Mouse (Mus musculus): Measurements from ENCODE around the gene Zranb3.
"Not testable (repeated sequence)": the region's sequence is repeated elsewhere in the genome, so short reads cannot be mapped to it uniquely, and the experiment has no call there.

The Zranb3 gene

DNA sequence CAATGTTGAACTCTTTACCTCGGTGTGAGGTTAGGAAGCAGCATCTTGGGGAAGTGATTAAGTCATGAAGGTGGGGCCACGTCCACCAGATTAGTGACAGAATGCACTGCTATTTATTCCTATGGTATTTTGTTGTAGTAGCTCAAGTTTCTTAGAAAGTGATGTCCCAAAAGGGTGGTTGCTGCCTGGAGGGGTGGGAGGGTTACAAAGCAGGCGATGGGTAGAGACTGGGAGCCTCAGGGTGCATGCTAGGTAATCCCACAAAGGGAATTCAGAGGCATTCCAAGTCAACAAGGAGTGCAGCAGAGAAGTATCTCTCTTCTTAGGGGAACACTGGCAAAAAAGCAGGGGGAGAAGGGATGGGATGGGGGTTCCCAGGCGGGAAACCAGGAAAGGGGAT lies 113.5 kb downstream of the Zranb3 start:
- no peak for DNase-seq

DNA sequence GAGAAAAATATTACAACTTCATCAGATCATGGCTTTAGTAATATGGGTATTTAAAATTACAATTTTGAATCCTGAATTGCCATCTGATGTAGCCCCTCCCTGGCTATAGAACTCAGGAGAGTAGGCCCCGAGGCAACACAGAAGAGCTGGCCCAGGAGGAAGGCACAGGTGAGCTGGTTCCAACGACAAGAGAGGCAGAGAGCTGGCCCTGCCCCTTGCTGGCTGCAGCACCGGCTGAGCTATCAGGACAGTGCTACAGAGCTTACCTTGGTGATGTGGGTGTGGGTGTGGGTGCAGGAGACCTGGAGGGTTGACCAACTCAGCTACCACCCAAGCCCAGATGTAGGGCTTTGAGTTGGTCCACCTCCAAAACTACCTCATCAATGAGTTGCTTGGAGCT lies 114.6 kb downstream of the Zranb3 start:
- no peak for DNase-seq

DNA sequence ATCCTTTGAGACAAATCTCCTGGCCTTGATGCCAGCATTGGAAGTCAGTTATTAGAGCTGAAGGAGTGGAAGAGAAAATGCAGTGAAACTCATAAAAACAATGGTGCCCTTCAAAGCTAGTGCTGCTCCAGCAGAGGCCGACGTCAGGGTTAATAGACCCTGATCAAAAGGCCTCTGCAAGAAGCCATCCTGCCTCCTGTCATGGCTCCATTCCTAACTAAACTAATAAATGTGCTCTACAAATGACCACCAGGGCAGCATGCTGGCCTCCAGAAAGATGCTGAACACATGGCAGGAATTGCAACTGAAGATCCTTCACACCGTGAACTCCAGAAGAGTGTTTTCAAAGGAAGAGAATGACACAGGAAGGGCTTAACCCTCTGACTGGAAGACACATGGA lies 117.5 kb downstream of the Zranb3 start:
- no peak for DNase-seq

DNA sequence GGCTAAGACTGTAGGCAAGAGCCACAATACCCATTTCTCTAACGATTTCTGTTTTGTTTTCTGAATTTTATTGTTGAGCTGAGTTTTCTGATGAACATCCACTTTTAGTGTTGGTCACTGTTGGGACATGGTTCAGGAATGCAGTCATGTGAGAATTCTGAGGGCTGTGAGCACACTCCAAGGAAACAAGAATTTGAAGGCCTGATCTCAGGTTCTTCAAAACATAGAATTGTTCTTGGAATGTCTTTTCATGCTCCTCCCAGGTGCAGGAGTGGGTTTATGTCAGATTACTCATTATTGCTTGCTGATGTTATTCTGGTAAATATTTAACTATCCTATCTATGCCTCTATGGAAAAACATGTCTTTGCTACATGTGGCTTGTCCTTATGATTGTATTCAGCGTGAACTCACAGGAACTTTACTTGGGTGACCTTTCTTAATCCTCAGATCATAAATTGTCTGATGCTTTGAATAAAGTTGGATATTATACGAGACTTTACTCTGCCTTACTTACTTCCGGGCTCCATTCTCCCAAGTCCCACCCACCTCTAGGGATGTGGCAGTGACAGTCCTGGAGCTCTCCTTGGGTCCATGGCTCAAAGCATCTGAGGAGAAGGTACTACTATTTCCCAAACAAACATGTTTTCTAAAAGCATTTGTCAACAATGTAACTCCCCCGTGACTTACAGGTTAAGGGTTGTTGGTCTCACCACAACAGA lies 119.4 kb downstream of the Zranb3 start:
- no peak for DNase-seq

DNA sequence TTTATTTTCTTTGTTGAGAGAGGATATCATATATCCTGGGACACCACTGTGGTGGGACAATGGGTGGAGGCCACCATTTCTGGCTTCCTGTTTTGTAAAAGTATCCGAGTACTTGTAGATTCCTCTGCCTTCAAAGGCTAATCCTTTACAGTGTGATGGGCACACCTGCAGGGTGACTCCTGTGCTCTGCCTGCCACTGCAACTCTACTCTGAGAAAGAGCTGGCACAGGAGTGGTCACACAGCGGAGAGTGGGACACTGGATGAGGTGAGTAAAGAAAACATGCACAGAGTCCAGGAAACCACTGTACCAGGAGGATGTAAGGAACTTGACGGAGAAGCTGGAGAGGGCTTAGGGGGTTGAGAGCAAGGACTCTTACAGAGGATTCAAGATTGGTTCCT lies 120.6 kb downstream of the Zranb3 start:
- no peak for DNase-seq

DNA sequence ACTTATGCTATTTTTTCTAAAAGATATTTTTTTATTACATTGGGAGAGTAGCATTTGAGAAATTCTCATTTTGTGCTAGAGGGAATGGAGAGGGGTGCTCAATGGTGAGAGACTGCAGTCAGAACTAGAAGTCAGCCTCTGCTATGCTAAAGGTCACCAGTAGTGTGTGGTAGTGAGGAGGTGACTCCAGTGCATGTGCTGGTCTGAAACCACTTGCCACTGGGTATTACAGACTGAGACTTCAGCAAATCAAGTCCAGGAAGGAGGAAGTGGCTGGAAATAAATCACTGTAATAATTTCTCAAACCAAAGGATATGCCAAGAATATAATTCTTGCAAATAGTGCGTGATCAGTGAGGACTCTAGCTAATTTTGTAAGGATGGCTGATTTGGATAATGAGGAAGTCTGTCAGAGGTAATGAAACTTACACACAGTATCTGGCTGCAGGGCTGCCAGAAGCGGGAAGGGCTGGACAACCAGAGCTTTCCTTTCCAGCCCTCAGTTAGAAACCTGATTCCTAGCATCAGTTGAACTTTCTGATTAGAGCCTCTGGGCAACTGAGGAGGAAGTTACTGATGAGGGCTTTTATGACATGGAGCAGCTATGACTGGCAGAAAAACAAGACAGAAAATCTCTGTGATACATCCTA lies 121.8 kb downstream of the Zranb3 start:
- DNase-seq = no peak

DNA sequence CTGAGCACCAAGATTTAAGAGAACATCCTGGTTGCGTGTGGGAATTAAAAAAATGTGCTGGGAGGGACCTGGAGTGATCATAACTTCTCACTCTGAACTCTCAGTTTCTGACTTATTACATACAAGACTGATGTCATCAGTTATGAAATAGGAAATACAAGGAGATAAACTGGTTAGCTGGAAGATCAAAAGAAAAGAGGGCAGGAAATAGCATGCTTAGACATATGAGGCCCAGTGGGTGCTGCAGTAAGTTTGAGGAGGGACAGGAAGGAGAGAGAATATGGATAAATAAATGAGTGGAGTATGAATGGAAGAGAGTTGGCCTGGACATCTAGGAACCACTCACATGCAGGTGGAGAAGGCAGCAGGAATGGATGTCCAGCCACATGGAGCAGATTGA lies 124.7 kb downstream of the Zranb3 start:
- DNase-seq = no peak

DNA sequence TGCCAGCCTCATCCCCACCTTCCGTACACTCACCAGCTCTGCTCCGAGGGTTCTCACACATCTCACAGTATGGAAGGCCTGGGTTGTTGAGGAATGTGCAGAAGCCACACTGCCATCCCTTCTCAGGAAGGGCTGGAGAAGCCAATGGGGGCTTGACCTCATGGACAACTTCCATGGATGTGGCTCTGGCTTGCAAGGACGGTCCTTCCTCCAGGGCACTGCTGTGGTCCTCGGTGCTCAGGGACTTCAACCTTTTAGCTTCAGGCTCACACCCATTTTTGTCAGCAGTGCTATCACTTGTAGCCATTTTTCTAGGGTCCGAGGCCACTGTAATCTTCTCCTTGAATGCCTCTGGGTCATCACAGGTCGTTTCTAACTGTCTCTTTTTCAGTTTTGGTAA lies 126.7 kb downstream of the Zranb3 start:
- DNase-seq = no peak

DNA sequence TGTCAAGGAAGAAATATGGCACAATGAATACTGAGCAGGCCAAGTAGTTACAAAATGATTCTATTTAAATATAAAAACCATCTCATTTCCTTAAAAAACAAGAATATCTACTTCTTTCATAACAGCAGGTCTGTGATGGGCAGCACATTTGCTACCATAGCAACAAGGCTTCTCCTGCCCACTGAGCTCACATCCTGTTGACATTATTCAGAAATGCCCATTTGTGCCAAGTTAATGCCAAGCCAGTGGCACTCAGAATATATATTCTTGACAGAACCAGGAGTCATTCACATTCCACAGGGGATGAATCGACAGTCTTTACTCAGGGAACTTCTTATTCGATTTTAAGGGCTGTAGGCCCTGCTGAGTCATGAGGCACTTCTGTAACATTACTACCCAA lies 127.2 kb downstream of the Zranb3 start:
- no peak for DNase-seq

DNA sequence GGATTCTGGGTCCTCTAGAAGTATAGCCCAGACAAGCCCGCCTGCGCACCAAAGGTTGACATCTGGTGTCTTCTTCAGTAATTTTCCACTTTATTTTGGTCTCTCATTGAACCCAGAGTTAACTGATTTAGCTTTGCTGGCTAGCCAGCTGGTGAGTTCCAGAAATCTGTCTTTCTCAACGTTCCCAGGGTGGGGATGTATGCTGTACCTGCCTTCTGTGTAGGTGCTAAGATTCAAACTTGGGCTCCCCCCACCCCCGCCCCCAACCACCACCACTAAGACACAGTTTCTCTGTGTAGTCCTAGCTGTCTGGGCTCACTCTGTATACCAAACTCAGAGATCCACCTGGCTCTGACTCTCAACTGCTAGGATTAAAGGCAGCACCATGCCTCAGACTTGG lies 128.8 kb downstream of the Zranb3 start:
- DNase-seq = no peak

DNA sequence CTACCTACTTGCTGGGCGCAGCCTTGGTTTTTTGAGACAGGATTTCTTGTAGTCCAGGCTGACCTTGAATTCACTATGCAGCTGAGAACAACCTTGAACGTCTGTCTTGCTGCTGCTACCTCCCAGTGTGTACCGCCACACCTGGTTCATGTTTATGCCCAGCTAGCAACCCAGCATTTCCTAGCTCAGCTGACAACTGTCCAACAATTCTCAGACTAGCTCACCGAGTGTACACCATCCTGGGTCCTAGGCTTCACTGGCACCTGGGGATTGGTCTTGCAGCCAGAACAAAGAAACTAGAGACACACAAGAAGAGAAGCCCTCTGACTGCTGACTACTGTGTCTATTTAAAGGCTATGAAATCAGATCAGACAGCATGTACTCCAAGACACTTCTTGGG lies 132.0 kb downstream of the Zranb3 start:
- no peak for DNase-seq

DNA sequence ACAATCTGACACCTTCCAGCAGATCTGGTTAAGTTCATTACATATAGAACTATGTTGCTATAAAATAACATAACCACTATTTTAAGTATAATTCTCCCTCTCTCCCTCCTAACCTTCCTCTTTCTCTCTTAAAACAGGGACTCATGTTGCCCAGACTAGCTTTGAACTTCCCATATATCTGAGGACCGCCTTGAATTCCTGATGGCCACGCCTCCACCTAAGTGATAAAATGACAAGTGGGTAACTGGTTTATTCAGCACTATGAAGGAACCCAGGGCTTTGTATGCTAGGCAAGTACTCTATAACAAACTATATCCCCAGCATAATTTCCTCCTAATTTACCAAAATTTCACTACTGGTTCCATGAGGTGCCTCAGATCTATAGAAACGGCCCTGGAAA lies 139.5 kb downstream of the Zranb3 start:
- no peak for DNase-seq

DNA sequence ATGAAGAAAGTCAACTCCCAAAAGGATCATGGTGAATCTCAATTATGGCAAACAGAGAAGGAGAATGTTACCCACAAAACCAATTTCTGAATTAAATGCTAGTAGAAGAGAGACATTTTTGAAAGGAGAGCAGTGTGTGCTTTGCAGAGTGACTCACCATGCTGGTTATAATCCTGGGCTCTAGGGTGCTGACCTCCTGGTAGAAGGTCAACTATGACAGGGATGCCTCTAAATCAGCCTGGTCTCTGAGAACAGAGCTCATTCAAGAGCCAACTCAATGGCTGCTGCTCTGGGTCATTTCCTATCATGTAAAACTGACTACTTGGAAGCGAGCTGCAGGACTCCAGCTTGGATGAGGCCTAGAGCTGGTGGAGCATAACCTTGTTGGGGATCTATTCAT lies 141.7 kb downstream of the Zranb3 start:
- no peak for DNase-seq

DNA sequence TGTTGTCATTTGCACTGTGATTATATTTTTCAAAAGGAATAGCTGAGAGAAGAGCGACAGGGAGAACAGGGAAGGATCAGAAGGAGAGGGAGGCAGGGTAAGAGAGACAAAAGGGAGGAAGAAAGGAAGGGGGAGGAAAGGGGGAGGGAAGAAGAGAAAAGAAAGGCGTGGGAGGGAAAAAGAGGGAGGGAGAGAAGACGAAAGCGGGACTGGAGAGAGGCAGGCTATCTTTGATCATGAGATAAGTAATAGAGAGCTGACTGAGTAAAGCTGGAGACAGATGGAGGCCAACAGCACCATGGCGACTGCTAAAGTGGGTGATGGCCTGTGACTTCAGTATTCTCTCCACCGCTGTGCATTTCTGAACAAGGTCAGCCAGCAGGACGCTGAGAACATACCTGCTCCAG lies 143.5 kb downstream of the Zranb3 start:
- no peak for DNase-seq

DNA sequence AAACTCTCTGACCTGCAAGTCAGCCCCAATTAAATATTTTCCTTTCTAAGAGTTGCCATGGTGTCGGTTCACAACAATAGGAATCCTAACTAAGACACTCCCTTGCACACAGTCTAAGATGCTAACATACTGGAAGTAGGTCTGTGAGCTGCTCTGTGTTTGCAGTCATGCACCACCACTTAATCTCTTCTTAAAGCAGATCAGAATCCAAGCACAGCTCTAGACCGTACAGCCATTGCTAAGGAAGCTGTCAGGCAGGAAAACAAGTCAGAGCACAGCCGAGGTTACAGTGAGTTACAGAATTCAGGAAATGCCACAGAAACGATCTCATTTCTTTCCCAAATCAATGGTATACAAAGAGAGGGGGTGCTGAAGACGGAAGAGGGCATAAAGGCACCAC lies 144.0 kb downstream of the Zranb3 start:
- DNase-seq = no peak

DNA sequence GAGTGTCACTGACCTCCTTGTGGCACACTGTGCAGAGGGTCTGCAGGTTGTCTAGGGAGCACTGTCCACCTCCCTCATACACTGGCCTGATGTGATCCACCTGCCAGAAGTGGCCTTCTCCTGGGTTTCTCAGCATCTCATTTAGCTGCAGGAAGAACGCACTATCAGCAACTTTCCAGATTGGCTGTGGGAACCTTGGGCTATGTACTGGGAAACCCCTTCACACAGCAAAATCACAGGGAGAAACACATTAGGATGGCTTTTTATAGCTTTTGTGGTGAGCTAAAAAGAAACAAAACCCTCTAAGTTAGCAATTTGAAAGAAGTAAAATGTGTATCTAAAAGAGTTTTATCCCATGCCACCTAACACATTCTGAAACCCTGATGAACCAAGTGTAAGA lies 146.3 kb downstream of the Zranb3 start:
- DNase-seq = no peak

DNA sequence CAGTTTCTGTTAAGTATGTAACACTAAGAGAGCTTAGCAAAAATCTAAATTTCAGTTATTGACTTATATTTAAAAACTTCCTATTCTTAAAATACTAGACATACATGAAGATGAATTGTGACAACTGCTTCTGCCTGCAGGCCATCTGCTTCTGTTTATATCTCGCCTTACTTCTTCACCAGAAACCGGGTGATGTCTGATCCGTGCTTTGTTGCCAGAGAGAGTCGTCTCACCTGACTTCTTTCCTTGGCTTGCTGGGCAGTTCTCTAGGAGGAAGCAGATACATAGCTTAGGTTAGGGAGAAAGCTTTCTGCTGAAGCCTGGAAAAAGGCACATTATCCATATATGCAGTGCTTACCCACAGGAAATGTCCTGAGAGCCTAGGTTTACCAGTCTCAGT lies 148.0 kb downstream of the Zranb3 start:
- DNase-seq = no peak

DNA sequence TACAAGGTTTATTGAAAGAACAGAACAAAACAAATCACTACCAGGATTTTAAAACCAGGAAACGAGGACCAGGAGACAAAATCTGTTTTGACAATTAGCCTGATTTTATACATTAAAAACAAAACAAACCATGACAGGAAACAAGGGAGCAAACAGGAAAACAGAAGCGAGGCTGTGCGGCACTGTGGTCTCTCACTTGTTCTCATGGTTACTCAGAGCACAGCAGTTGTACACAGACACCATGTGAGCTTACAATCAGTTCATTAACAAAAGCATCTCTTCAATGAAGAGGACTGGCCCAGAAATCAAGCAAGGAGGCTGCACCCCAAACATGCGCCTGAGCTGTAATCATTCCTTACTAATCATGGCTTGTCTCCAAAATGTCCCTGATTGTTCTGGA lies 148.6 kb downstream of the Zranb3 start:
- DNase-seq = not testable (repeated sequence)

DNA sequence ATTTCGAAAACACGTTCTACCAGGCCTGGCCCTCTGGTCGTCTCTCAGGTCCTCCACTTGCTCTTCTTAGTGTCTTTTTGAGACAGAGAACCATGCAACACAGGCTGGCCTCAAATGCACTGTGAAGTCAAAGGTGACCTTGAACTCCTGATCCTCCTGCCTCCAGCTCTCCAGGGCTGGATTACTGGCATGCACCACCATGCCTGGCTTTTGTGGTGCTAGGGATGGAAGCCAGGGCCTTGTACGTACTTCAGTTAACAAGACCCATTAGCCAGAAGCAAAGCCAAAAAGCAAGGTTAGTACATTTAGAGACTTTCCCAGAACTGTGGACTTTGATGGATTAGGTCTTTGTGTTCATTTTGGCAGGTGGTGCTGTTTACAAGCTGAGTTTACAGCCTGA lies 150.6 kb downstream of the Zranb3 start:
- DNase-seq = no peak

DNA sequence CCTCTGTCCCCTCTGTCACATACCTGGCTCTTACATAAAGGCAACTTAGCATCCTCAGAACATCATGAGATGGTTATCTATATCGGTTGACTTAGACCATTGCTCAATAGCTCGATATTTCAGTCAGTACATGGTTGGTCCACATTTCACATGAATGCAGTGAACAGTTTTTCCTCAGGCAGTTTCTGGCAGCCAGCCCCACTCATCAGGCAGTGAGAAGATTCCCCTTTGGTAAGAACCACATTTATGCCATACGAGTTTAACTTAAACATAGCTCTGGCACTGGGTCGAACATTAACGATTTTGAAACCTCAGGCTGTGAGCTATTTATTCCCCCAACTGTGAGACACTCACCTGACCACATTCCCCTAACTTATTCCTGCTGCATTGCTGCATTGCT lies 154.1 kb downstream of the Zranb3 start:
- no peak for DNase-seq

DNA sequence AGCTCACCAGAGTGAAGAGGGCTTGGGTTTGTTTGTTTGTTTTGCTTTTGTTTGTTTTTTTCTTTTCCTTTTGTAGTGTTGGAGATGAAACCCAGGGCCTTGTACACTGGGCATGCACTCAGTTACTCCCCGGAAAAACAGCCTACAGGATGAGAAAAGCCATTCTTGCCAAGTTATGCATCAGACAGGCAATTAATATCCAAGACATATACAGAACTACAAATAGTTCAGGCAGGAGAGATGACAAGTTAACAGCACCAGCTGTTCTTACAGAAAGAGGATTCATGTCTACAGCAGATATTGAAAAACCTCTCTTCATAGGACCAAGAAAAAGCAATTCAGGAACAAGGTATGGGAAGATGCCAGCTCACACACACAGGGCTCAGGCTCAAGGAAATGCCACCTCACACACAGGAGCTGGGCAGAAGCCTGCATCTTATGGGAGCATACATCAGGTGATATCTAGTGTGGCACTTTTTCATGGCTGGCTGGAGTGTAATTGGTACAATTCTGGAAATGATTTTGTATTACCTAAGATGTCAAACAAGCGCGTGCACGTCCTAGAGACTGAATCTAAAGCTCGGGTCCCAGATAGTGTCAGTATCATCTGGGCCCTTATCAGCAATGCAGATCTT lies 156.1 kb downstream of the Zranb3 start:
- no peak for DNase-seq

DNA sequence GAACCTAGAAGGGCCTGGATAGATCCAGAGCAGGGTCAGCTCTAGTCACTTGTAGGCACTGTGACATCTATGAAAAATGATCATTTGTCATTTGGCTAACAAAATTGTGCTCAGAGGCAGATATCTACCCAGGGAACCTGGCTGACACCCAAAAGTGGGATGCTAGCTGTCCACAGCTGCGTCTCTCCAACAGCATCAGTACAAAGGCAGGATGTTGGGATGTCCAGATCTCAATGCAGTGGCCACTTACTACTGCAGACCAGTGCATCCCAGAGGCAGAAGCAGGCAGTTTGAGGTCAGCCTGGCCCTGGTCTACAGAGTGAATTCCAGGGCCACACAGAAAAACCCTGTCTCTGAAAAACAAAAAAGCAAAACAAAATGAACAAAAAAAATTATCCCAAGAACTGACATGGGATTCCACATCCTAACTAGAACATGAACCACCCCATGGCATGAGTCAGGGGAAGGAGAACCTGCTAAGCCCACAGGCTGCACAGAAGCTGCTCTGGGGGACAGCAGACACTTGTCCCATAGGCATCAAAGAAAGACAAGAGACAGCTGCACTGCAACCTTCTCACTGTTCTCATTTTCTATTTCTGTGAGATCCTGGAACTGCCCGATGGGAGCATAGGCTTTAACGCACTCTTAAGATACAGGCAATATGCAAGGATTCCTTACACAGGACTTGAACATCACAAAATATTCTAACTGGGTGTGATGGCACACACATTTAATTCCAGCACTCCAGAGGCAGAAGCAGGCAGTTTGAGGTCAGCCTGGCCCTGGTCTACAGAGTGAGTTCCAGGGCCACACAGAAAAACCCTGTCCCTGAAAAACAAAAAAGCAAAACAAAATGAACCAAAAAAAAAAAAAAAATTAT lies 156.9 kb downstream of the Zranb3 start:
- no peak for DNase-seq

DNA sequence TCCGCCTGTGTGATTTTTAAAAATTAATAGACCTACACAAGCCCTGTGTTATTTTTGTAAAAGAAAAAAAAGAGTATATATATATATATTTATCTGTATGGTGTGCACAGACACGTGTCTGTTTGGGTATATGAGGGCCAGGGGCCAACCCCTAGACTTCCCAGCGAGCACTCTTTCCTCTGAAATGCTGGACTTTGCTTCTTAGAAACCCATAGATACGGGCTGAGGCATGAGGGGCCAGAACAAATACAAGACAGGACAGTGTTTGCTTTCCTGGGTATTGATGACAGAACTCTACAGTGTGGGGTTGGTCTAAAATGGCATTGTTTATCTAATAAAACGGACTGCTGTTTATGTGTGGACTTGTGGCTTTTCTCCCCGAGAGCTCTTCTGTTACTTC lies 159.3 kb downstream of the Zranb3 start:
- DNase-seq = no peak

DNA sequence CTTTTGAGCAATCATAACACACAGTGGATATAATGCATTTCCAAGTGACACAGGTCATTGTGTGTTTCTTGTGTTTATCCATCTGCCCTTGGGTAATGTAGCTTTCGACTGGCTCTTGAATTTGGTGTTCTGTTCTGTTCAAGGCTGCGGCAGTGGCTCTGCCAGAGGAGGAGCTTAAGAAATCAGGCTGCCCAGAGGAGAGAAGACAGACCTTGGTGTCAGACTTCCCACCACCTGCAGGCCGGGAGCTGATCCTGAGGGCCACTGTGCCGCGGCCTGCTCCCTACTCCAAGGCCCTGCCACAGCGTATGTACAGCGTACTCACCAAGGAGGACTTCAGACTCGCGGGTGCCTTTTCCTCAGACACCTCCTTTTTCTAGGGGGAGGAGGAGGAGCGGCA lies 160.6 kb downstream of the Zranb3 start:
- no peak for DNase-seq

All from thymus, postnatal 4 days (tissue).